Mouse (Mus musculus) liver, embryonic 14.5 days (tissue): ENCODE measurements around the gene Ppp1r3c. TPM values are rescaled to one million over a fixed set of nuclear protein-coding genes. Genes with fewer than 3 reads are reported as not detected.

ENCODE experiments used
- ATAC-seq: fragments of 200-750 bp; cut with Nextera tagmentation; 2 replicates; pipeline ENCODE4 v1.8.0; 2017; ENCODE audit warnings: moderate number of reproducible peaks, mild to moderate bottlenecking, moderate library complexity; ENCODE audit not compliant: insufficient read depth
- DNase-seq, 3 experiments: peaks; one replicate each; pipeline ENCODE4 v3.0.0-alpha.2; 2012 to 2013; ENCODE audit warnings: low read depth in 3 of 3, low spot score in 3 of 3
- H3K27ac ChIP-seq: fragments of 300-500 bp; sonication (generic); 2 replicates; pipeline ENCODE4 v1.5.1; 2014; ENCODE audit warnings: moderate library complexity, mild to moderate bottlenecking, control low read depth, inconsistent platforms
- H3K27me3 ChIP-seq: fragments of 300-500 bp; sonication (generic); 2 replicates; pipeline ENCODE4 v1.6.1; 2014; ENCODE audit warnings: mild to moderate bottlenecking, low read length, moderate library complexity; ENCODE audit not compliant: control insufficient read depth, insufficient read depth
- H3K36me3 ChIP-seq: fragments of 300-500 bp; sonication (generic); replicated peaks from 2 replicates; pipeline ENCODE4 v1.6.1; 2014; ENCODE audit warnings: low read depth; ENCODE audit not compliant: control insufficient read depth, insufficient read depth
- H3K4me1 ChIP-seq, 2 experiments: fragments of 200-500 bp in 1 of 2; fragments of 300-500 bp in 1 of 2; sonication (generic) in 1 of 2; replicated peaks; 2 replicates each; pipeline ENCODE4 v1.6.1; 2012 to 2014; ENCODE audit warnings: antibody characterized with exemption in 1 of 2, inconsistent platforms in 1 of 2, low read length in 1 of 2; ENCODE audit not compliant: control insufficient read depth in 2 of 2, insufficient read depth in 2 of 2
- H3K4me2 ChIP-seq: fragments of 300-500 bp; sonication (generic); 2 replicates; pipeline ENCODE4 v1.6.1; 2014; ENCODE audit warnings: low read depth, mild to moderate bottlenecking, control low read depth, moderate library complexity
- H3K4me3 ChIP-seq, 2 experiments: fragments of 200-500 bp in 1 of 2; fragments of 300-500 bp in 1 of 2; sonication (generic) in 1 of 2; 2 replicates each; pipeline ENCODE4 v1.5.1; 2012 to 2014; ENCODE audit warnings: low read depth in 2 of 2, low read length in 2 of 2, mild to moderate bottlenecking in 2 of 2, control low read depth in 1 of 2, inconsistent platforms in 1 of 2, moderate library complexity in 1 of 2; ENCODE audit not compliant: insufficient read depth in 1 of 2
- H3K9ac ChIP-seq: fragments of 300-500 bp; sonication (generic); replicated peaks from 2 replicates; pipeline ENCODE4 v1.6.1; 2014; ENCODE audit warnings: mild to moderate bottlenecking, control low read depth, moderate library complexity
- H3K9me3 ChIP-seq: fragments of 300-500 bp; sonication (generic); 2 replicates; pipeline ENCODE4 v1.6.1; 2016; ENCODE audit warnings: low read length, mixed read lengths; ENCODE audit not compliant: control insufficient read depth
- CTCF ChIP-seq: IDR thresholded peaks from 2 replicates; pipeline ENCODE4 v1.5.1; 2016; ENCODE audit warnings: antibody characterized with exemption, low read depth, control low read depth
- EP300 ChIP-seq: IDR thresholded peaks from 2 replicates; pipeline ENCODE4 v1.6.1; 2016; ENCODE audit warnings: antibody characterized with exemption, low read depth
- WGBS: fragments of 180-500 bp; shearing (Covaris S2); extraction: QIAGEN DNeasy Blood & Tissue Kit; methylation state at CpG from one replicate; pipeline ENCODE4 v1.1.7; 2014; ENCODE audit not compliant: insufficient replicate concordance; 5-methylcytosine and 5-hydroxymethylcytosine counted together
- polyA plus RNA-seq, 2 experiments: library from polyadenylated mRNA; depleted of rRNA in 1 of 2; stranded (reverse) in 1 of 2; unstranded in 1 of 2; fragments of >200 nt; fragmentation: Nextera tagmentation in 1 of 2; extraction: Ambion mirVana in 1 of 2; gene quantifications; 2 replicates each; pipeline versions ENCODE4 v1.2.1 to v1.2.3; 2012 to 2014

The Ppp1r3c gene
- polyA plus RNA-seq, 2 experiments: 0.65 to 1.1 TPM

DNA sequence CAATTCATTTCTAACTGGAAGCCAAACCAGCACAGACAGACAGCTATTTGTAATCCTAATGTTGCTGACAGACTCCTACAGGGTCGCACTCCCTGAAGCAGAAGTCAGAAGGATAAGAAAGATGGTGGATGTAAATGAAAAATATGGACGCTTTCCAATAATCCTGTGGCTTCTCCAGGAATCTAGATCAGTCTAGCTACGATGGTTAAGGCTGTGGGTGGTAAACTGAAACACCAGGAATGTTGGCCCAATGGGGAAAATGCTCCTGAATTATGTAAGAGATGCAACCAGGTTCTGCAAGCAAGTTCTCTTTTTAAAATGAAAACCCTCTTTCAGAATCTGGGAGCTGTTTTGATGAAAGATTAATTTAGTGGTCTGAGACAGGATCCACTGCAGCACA is 35.1 kb downstream of the Ppp1r3c start:
- Histone ChIP-seq H3K27me3 (no peaks in the 10 kb centered on the region), H3K4me1 (peaks cover 0 to 10% of the 10 kb centered on the region in 2 experiments; a peak in 2 of 4 replicates), H3K4me2 (no peak overlapping the region), H3K27ac (no peak overlapping the region), H3K4me3 (no peak overlapping the region), H3K9ac (no peak overlapping the region), H3K9me3 (no peaks in the 10 kb centered on the region), H3K36me3 (no peaks in the 10 kb centered on the region)
- ATAC-seq (no peak), DNase-seq (no peak)
- TF ChIP-seq CTCF (no peak), EP300 (no peak)
- 54% methylated on average over 3 of the region's 3 CpGs for WGBS

GRCm38 (mm10) chr19:36700937-36701336 is 35.5 kb downstream of the Ppp1r3c start:
- Histone ChIP-seq H3K4me1 (peaks cover 0 to 10% of the 10 kb centered on the region in 2 experiments; a peak in 2 of 4 replicates), H3K4me2 (no peak overlapping the region), H3K4me3 (no peak overlapping the region), H3K9me3 (no peaks in the 10 kb centered on the region), H3K27ac (no peak overlapping the region), H3K27me3 (no peaks in the 10 kb centered on the region), H3K9ac (no peak overlapping the region), H3K36me3 (no peaks in the 10 kb centered on the region)
- WGBS: 77% methylated on average over 4 of the region's 4 CpGs
- no peak for TF ChIP-seq CTCF
- no peak for TF ChIP-seq EP300
- ATAC-seq (no peak), DNase-seq (no peak)

GRCm38 (mm10) chr19:36699151-36699550 is 37.3 kb downstream of the Ppp1r3c start:
- Histone ChIP-seq H3K4me2 (no peak overlapping the region), H3K4me3 (no peak overlapping the region), H3K27me3 (no peaks in the 10 kb centered on the region), H3K9me3 (no peaks in the 10 kb centered on the region), H3K27ac (no peak overlapping the region), H3K9ac (no peak overlapping the region), H3K4me1 (0 out of 4 replicates have a peak, but pooled peaks cover 0 to 4% of the 10 kb centered on the region in 2 experiments), H3K36me3 (no peaks in the 10 kb centered on the region)
- DNase-seq (no peak), ATAC-seq (no peak)
- TF ChIP-seq EP300 (no peak), CTCF (no peak)
- WGBS: 68% methylated on average over 1 of the region's 1 CpGs

DNA sequence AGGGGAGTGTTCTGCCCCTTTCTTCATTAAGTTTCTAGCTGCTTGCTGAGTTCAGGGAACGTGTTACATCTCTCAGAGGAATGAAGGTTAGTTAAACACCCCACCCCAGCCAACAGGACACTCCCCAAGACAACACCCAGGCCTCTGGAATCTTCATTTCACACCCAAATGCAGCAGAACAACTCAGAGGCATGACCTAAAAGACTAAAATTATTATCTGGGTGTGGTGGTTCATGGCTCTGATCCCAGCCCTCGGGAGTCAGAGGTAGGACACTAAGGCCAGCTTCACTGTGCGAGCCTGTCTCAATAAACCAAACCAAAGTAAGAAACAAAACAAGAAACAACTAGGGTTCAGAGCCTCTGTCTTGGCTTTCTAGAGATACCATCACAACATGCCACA is 38.3 kb downstream of the Ppp1r3c start:
- no peaks in the 10 kb centered on the region for H3K9me3 ChIP-seq
- H3K4me3 ChIP-seq: no peak overlapping the region
- DNase-seq (no peak), ATAC-seq (no peak)
- H3K9ac ChIP-seq: no peak overlapping the region
- no peak overlapping the region for H3K4me2 ChIP-seq
- no peak overlapping the region for H3K27ac ChIP-seq
- TF ChIP-seq CTCF (no peak), EP300 (no peak)
- H3K27me3 ChIP-seq: no peaks in the 10 kb centered on the region
- H3K4me1 ChIP-seq: 0 out of 4 replicates have a peak, but pooled peaks cover 0 to 4% of the 10 kb centered on the region in 2 experiments
- H3K36me3 ChIP-seq: no peaks in the 10 kb centered on the region
- 55% methylated on average over 3 of the region's 3 CpGs for WGBS

DNA sequence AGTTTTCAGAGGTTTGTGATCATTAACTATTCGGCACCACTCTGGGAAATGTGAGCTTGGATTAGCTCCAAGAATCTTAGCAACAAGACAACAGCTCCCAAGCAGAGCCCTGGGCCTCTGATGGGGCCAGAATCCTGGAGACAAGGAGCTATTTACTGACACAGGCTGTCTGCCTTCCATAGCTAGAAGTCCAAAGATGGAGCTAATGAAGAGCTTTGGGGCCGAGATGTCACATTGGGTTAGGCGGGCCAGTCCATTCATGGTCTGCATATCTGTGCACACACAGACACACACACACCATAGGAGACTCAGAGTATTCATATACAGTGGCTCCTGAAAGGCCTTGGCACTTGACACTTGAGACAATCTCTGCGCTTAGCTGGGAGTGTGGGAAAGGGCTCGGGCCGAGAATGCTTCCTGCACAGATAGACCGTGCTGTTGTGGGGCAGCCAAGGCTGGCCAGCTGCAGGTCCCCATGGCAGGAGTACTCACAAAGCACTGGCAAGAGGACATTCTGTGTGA is 39.8 kb downstream of the Ppp1r3c start:
- no peak overlapping the region for H3K9ac ChIP-seq
- no peaks in the 10 kb centered on the region for H3K27me3 ChIP-seq
- H3K9me3 ChIP-seq: no peaks in the 10 kb centered on the region
- no peak overlapping the region for H3K4me3 ChIP-seq
- no peaks in the 10 kb centered on the region for H3K36me3 ChIP-seq
- ATAC-seq: no peak
- TF ChIP-seq CTCF: no peak
- TF ChIP-seq EP300: no peak
- H3K27ac ChIP-seq: no peak overlapping the region
- 65% methylated on average over 7 of the region's 7 CpGs for WGBS
- DNase-seq: no peak
- no peak overlapping the region for H3K4me2 ChIP-seq
- H3K4me1 ChIP-seq: 0 out of 4 replicates have a peak, but pooled peaks cover 0 to 2% of the 10 kb centered on the region in 2 experiments
